Mouse (Mus musculus) liver, embryonic 12.5 days (tissue): ENCODE data around the gene Bcar1. TPM values are rescaled to one million over a fixed set of nuclear protein-coding genes. Genes with fewer than 3 reads are reported as not detected.

Source experiments
- microRNA-seq: library from miRNA; unstranded; fragments of <30 nt; microRNA quantifications from one replicate; pipeline ENCODE4, GENCODE M21; 2017
- polyA plus RNA-seq: library from polyadenylated mRNA; unstranded; fragments of >200 nt; fragmentation: Nextera tagmentation; extraction: Ambion mirVana; gene quantifications from 2 replicates; pipeline ENCODE4 v1.2.1, GENCODE M21; 2016

The Bcar1 gene
- polyA plus RNA-seq, 1 experiment from 2014 or later: 9.5 TPM

Small RNAs within 50 kb of the gene (microRNA-seq; reads per million reads assigned to microRNA genes)
- not detected for gene Mir7076

Other genes with a start within 250 kb of the Bcar1 start
- gene Wdr59, start 221.7 kb downstream of the Bcar1 start, polyA plus RNA-seq: 2.8 and 3.1 TPM in 2 replicates
- gene Znrf1, start 207.7 kb downstream of the Bcar1 start, polyA plus RNA-seq: 17.3 and 18.3 TPM in 2 replicates
- gene Ldhd, start 113.4 kb downstream of the Bcar1 start, polyA plus RNA-seq: 0.11 and 0.12 TPM in 2 replicates
- gene Zfp1, start 100.4 kb downstream of the Bcar1 start, polyA plus RNA-seq: 7.4 and 8.4 TPM in 2 replicates
- gene Ctrb1, start 52.8 kb downstream of the Bcar1 start, polyA plus RNA-seq: not detected in 2 replicates
- gene Cfdp1, start 110.5 kb upstream of the Bcar1 start, polyA plus RNA-seq: 128 and 132 TPM in 2 replicates
- 5.6 and 6.0 TPM in 2 replicates for gene Tmem170, start 132.9 kb upstream of the Bcar1 start, polyA plus RNA-seq
- gene Chst5, start 166.6 kb upstream of the Bcar1 start, polyA plus RNA-seq: 0.05 TPM in 1 of 2 replicates, not detected in the other
- gene Tmem231, start 190.1 kb upstream of the Bcar1 start, polyA plus RNA-seq: 3.0 and 3.6 TPM in 2 replicates
- 147 and 157 TPM in 2 replicates for gene Gabarapl2, start 196.9 kb upstream of the Bcar1 start, polyA plus RNA-seq
- gene Adat1, start 248.5 kb upstream of the Bcar1 start, polyA plus RNA-seq: 6.9 and 7.3 TPM in 2 replicates